Mouse (Mus musculus): ENCODE data around the gene C1ra.
A peak's percentile ranks its signal among the peaks of the same experiment; 100 is the strongest.
"Not testable (repeated sequence)": the region's sequence is repeated elsewhere in the genome, so short reads cannot be mapped to it uniquely, and the experiment has no call there.

Gene C1ra

GRCm38 (mm10) chr6:124544466-124544865 lies 32.3 kb downstream of the C1ra start:
- DNase-seq (ENCODE audit: low read depth, low spot score) = peak; percentile 6

DNA sequence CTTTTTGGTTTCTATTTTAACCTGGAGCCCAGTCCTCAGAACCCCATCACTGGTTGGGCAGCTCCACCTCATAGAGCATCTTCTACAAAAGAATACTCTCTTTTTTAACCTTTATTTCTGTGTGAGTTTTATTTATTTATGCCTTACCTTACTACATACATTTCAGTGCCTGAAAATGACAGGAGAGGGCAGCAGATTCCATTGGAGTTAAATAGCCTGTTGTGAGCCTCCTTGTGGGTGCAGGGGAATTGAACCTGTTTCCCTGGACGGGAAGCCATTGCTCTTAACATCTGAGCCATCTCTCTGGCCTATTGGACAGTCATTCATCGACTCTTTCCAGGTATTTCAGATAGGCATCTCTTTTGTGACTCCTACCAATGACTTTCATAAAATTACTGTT lies 33.2 kb downstream of the C1ra start:
- DNase-seq (ENCODE audit: low read depth, low spot score) = peak; percentile 14

DNA sequence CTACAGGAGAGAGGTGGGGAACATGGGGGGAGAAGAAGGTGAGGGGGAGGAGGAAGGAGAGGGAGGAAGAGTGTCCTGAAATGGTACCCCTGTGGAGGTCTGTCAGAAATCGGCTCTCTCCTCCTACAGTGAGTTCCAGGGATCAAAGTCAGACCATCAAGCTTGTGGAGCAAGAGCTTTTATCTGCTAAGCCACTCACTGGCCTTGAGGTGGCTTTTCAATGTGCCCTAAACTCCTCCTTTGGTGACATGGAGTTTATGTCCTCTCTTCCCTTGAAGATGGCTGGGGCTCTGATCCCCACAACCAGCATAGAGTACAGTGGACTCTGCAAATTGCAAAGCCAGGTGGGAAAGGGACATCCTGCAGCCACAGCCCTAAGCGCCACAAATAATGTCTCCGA lies 35.8 kb downstream of the C1ra start:
- not testable (repeated sequence) for DNase-seq (ENCODE audit: low read depth, low spot score)

DNA sequence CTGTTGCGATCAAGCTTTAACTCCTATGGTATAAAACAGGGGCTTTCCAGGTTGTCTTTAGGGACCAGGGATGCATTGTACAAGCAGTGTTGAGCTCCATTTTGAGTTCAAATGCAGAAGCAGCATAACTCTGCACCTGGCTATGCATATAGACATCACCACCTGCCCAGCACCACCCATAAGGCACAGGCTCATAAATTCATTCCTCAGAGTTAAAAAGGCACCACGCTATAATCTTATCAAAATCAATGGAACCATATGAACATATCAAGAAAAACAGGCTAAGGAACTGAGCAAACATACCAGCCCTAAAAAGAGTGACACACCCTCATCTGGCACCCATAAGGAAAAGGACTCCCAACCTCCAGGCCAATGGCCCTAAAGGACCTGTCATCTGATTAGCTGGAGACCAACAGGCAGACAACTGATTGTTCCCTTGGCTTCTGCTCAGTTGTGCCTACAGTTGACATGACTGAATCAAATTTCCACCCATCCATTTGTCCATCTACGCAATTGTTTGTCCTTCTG lies 36.9 kb downstream of the C1ra start:
- DNase-seq (ENCODE audit: low read depth, low spot score) = no peak

DNA sequence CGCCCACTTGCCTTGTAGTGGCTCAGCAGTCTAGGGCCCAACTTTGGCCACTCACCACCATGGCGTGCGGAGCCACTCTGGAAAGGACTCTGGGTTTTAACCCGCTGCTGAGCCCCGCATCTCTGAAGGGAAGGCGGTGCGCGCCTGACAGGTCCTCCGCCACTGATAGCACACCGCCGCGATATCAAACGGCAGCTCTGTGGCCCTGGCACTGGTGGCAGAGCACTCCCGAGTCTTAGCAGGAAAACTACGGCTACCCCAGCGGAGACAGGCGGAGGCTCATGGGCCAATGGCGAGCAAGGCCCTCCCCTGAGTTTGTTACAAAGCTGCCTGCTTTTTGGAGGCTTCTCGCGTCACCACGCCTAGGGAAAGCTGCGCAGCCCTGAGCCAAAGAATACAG lies 40.6 kb downstream of the C1ra start:
- DNase-seq (ENCODE audit: low read depth, low spot score) = no peak

- not testable (repeated sequence) for DNase-seq (ENCODE audit: low read depth, low spot score)
Observed at GRCm38 (mm10) chr6:124555956-124556355, 43.8 kb downstream of the C1ra start.

DNA sequence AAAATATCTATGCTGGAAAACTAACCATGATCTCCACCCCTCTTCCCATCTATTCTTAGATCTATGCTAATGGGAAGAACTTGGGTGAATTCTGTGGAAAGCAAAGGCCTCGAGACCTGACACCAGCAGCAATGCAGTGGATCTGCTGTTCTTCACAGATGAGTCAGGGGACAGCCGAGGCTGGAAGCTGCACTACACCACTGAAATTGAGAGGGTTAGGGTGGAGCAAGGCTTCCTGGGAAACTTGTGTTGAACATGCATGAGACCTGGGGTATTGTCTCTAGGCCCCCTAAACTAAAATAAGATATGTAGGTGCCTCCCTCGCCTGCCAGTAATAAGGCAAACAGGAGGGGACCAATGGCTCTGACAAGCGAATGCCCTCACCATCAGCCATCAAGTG lies 49.0 kb downstream of the C1ra start:
- not testable (repeated sequence) for DNase-seq (ENCODE audit: low read depth, low spot score)

GRCm38 (mm10) chr6:124561611-124562010 lies 49.4 kb downstream of the C1ra start:
- not testable (repeated sequence) for DNase-seq (ENCODE audit: low read depth, low spot score)

DNA sequence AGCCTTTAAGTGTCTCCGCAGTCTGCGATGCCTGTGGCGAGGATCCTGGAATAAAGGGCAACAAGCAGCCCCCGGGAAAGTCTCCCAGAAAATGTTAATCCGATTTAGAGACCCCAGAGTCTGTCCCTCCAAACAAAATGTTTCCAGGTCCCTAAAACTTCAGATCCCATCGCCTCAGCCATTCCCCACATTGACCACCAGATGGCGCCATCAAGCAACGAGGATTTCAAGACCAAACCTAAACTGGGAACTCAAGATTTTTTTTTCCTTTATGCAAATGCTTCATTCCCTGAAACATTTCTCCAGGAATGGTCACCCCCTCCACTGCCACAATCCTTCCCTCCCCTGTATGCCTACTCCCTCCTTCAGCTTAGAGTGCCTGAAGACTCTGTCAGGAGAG lies 57.8 kb downstream of the C1ra start, which contains the start of gene C1rb:
C1rb (plus strand) TSS at position 269 of the 400 bp plus-strand sequence.
- peak; percentile 76 for DNase-seq (ENCODE audit: low read depth, low spot score)

All from brain, adult 2 months (tissue).